44 mouse cellular contexts compared by ENCODE assay signal in genomic region chr15:99038025-99038424, GRCm38 (mm10). TPM values are rescaled to one million over a fixed set of nuclear protein-coding genes. Genes with fewer than 3 reads are reported as not detected.
"Had no signal": no experiment of that assay in that cellular context is flagged by ENCODE, and none has a peak within 500 bp of the region (broad histone marks: within the 10 kb centered on the region; RNA-seq: fewer than 3 reads in every experiment).

No protein-coding gene starts in this region.

- H3K9ac ChIP-seq: limb, embryonic 12.5 days; limb, embryonic 13.5 days; limb, embryonic 15.5 days; liver, embryonic 12.5 days; liver, embryonic 13.5 days; liver, embryonic 14.5 days; liver, embryonic 15.5 days; liver, postnatal 0 days; lung, embryonic 14.5 days; lung, embryonic 15.5 days; midbrain, embryonic 12.5 days; midbrain, embryonic 13.5 days; midbrain, embryonic 15.5 days; neural tube, embryonic 12.5 days had no signal

- H3K27ac ChIP-seq: left cerebral cortex, adult 2 months; limb, embryonic 10.5 days; limb, embryonic 12.5 days; limb, embryonic 13.5 days; limb, embryonic 15.5 days; liver, embryonic 12.5 days; liver, embryonic 13.5 days; liver, embryonic 14.5 days; liver, embryonic 15.5 days; lung, embryonic 15.5 days; macrophage; midbrain, embryonic 10.5 days; midbrain, embryonic 12.5 days; midbrain, embryonic 13.5 days; midbrain, embryonic 15.5 days; neural tube, embryonic 12.5 days had no signal

- DNase-seq: left cerebral cortex, postnatal 4 days; liver; liver, embryonic 13.5 days; liver, postnatal 0 days; lung, adult 18-20 months; lung, embryonic 14.5 days; lung, postnatal 10 days; lung, postnatal 14 days; lung, postnatal 36 days; lung, postnatal 4 days had no signal

- ATAC-seq: liver, embryonic 12.5 days; liver, postnatal 0 days; lung, postnatal 0 days; midbrain, embryonic 13.5 days; midbrain, embryonic 15.5 days; midbrain, embryonic 16.5 days had no signal

- H3K27me3 ChIP-seq: limb, embryonic 13.5 days; limb, embryonic 15.5 days; lung, embryonic 15.5 days; midbrain, embryonic 12.5 days; midbrain, embryonic 13.5 days; midbrain, embryonic 15.5 days; neural tube, embryonic 12.5 days had no signal

- H3K9me3 ChIP-seq: limb, embryonic 10.5 days; limb, embryonic 12.5 days; limb, embryonic 13.5 days; limb, embryonic 15.5 days; liver, embryonic 12.5 days; liver, embryonic 13.5 days; liver, embryonic 15.5 days; lung, embryonic 15.5 days; megakaryocyte, embryonic 14.5 days; midbrain, embryonic 10.5 days; midbrain, embryonic 12.5 days; midbrain, embryonic 13.5 days; midbrain, embryonic 15.5 days; neural tube, embryonic 12.5 days had no signal

- H3K4me3 ChIP-seq: left cerebral cortex, adult 2 months; limb, embryonic 10.5 days; limb, embryonic 12.5 days; limb, embryonic 13.5 days; limb, embryonic 15.5 days; liver, embryonic 12.5 days; liver, embryonic 13.5 days; liver, embryonic 15.5 days; lung, embryonic 15.5 days; megakaryocyte, embryonic 14.5 days; midbrain, embryonic 10.5 days; midbrain, embryonic 12.5 days; midbrain, embryonic 13.5 days; midbrain, embryonic 15.5 days; neural tube, embryonic 12.5 days had no signal

- H3K4me2 ChIP-seq: limb, embryonic 12.5 days; limb, embryonic 13.5 days; limb, embryonic 15.5 days; liver, embryonic 11.5 days; liver, embryonic 12.5 days; liver, embryonic 13.5 days; liver, embryonic 15.5 days; lung, embryonic 14.5 days; lung, embryonic 15.5 days; midbrain, embryonic 11.5 days; midbrain, embryonic 12.5 days; midbrain, embryonic 13.5 days; midbrain, embryonic 15.5 days; neural tube, embryonic 12.5 days had no signal

- H3K36me3 ChIP-seq: midbrain, embryonic 15.5 days had no signal

RNA-seq across cellular contexts. Expression of gene Prph, which starts 16.9 kb away (rescaled TPM):
- total RNA-seq: megakaryocyte, adult 5-6 weeks; megakaryocyte-erythroid progenitor cell, adult 5-6 weeks; monocyte, adult 5-6 weeks had no signal
- polyA plus RNA-seq: limb, embryonic 10.5 days had no signal

RNA-seq across cellular contexts. Expression of gene Troap, which starts 36.4 kb away (rescaled TPM):
- total RNA-seq: left cerebral cortex, adult 18-20 months; liver, adult 2 months; monocyte, adult 5-6 weeks had no signal
- polyA plus RNA-seq: liver, adult 2 months had no signal

RNA-seq across cellular contexts. Expression of gene C1ql4, which starts 49.6 kb away (rescaled TPM):
- total RNA-seq: left cerebral cortex, adult 18-20 months; left cerebral cortex, adult 2 months; left cerebral cortex, adult 8-10 months; left cerebral cortex, postnatal 10 days; left cerebral cortex, postnatal 14 days; left cerebral cortex, postnatal 25 days; left cerebral cortex, postnatal 4 days; liver, adult 2 months; megakaryocyte progenitor cell, adult 5-6 weeks; megakaryocyte, adult 5-6 weeks; megakaryocyte-erythroid progenitor cell, adult 5-6 weeks; monocyte, adult 5-6 weeks had no signal
- polyA plus RNA-seq: limb, embryonic 11.5 days; limb, embryonic 12.5 days; limb, embryonic 13.5 days; limb, embryonic 14.5 days; limb, embryonic 15.5 days; liver, embryonic 11.5 days; liver, embryonic 13.5 days; liver, embryonic 14.5 days; liver, embryonic 15.5 days; liver, embryonic 16.5 days; lung, embryonic 14.5 days; lung, embryonic 15.5 days; lung, embryonic 16.5 days; lung, postnatal 0 days; macrophage had no signal

RNA-seq across cellular contexts. Expression of gene Dnajc22, which starts 54.9 kb away (rescaled TPM):
- total RNA-seq: left cerebral cortex, adult 18-20 months; left cerebral cortex, postnatal 10 days; left cerebral cortex, postnatal 14 days; megakaryocyte progenitor cell, adult 5-6 weeks; megakaryocyte-erythroid progenitor cell, adult 5-6 weeks; monocyte, adult 5-6 weeks had no signal
- polyA plus RNA-seq: macrophage had no signal
